Mouse (Mus musculus): ENCODE data around the gene Tmem164. TPM values are rescaled to one million over a fixed set of nuclear protein-coding genes. Genes with fewer than 3 reads are reported as not detected.

Tmem164 gene
- polyA plus RNA-seq, 1 experiment, result 14.5 TPM

DNA sequence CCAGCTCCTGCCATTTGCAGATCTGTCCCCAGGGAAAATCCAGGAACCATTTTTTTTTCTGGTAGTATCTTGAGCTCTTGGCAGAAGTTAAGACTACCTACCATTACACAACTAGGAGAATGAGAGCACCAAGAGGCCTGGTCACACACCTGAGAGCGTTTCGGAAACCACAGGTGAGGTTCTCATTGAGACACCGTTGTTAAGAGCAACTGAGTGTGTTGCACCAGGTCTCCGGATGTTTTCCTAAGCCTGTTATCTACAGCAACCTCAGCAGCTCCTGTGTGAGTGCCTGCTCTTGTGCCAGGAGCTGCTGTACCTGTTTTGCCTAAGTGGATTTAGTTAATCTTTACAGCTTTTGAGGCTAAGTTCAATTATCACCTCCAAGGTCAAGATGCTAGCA lies 92.5 kb downstream of the Tmem164 start:
- Histone ChIP-seq H3K79me2 (ENCODE audit: control insufficient read depth, insufficient read depth) (no peaks in the 10 kb centered on the region), H3ac (ENCODE audit: control insufficient read depth, insufficient read length) (no peak overlapping the region), H3K27me3 (ENCODE audit: control insufficient read depth, insufficient read depth, insufficient read length) (no peaks in the 10 kb centered on the region), H3K4me2 (ENCODE audit: low read depth) (no peak overlapping the region), H3K4me3 (no peak overlapping the region), H3K36me3 (ENCODE audit: control insufficient read depth, insufficient read depth) (no peaks in the 10 kb centered on the region)
- no peak for TF ChIP-seq USF1 (IDR thresholded peaks at IDR 0.05; ENCODE audit: low read depth)
- TF ChIP-seq TCF12 (IDR thresholded peaks at IDR 0.05; ENCODE audit: insufficient read depth, poor library complexity, severe bottlenecking), result no peak
- no peak for TF ChIP-seq MYOG (IDR thresholded peaks at IDR 0.05; ENCODE audit: control insufficient read depth in 1 of 3, insufficient read depth in 1 of 3, insufficient read length in 2 of 3, low read depth in 2 of 3)

- TF ChIP-seq POLR2AphosphoS2 (IDR thresholded peaks at IDR 0.05; ENCODE audit: insufficient read length, low read depth) (no peak), CEBPB (IDR thresholded peaks at IDR 0.05; ENCODE audit: insufficient read depth, poor library complexity, severe bottlenecking) (no peak), SRF (IDR thresholded peaks at IDR 0.05; ENCODE audit: control insufficient read depth, insufficient read length, low read depth) (no peak), MAX (IDR thresholded peaks at IDR 0.05; ENCODE audit: low read depth) (no peak), E2F4 (IDR thresholded peaks at IDR 0.05; ENCODE audit: insufficient read depth) (no peak), TCF3 (IDR thresholded peaks at IDR 0.05; ENCODE audit: insufficient read length, low read depth) (no peak), MYOG (IDR thresholded peaks at IDR 0.05; ENCODE audit: control insufficient read depth in 1 of 3, insufficient read depth in 1 of 3, insufficient read length in 2 of 3, low read depth in 2 of 3) (no peak)
- H3K4me3 ChIP-seq, result no peak overlapping the region
- no peaks in the 10 kb centered on the region for H3K79me2 ChIP-seq (ENCODE audit: control insufficient read depth, insufficient read depth)
- H3K27me3 ChIP-seq (ENCODE audit: control insufficient read depth, insufficient read depth, insufficient read length), result no peaks in the 10 kb centered on the region
- no peak overlapping the region for H3ac ChIP-seq (ENCODE audit: control insufficient read depth, insufficient read length)
- no peak overlapping the region for H3K4me2 ChIP-seq (ENCODE audit: low read depth)
- no peaks in the 10 kb centered on the region for H3K36me3 ChIP-seq (ENCODE audit: control insufficient read depth, insufficient read depth)
These were observed 94.9 kb downstream of the Tmem164 start for GRCm38 (mm10) chrX:142776131-142776530.

DNA sequence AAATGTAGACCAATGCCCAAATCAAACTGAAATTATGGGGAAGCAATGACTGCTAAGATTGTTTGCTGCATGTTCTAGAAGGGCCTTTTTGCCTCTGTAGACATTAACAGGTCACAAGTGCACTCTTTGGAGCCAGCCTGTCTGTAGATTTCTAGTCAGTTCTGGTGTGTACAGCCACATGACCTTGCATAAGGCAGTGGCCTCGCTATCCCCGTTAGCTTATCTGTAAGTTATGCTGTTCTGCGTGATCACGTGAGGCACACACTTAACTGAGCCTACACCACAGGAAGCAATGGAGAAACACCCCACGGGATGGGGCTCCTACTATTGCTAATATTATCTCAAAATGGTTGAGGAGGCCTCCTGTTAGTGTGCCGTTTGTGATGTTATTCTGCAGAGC lies 97.4 kb downstream of the Tmem164 start:
- H3K4me3 ChIP-seq, result no peak overlapping the region
- H3K79me2 ChIP-seq (ENCODE audit: control insufficient read depth, insufficient read depth), result no peaks in the 10 kb centered on the region
- no peak for TF ChIP-seq TCF3 (IDR thresholded peaks at IDR 0.05; ENCODE audit: insufficient read length, low read depth)
- no peak overlapping the region for H3K4me2 ChIP-seq (ENCODE audit: low read depth)
- H3K27me3 ChIP-seq (ENCODE audit: control insufficient read depth, insufficient read depth, insufficient read length), result no peaks in the 10 kb centered on the region
- no peak overlapping the region for H3ac ChIP-seq (ENCODE audit: control insufficient read depth, insufficient read length)
- H3K36me3 ChIP-seq (ENCODE audit: control insufficient read depth, insufficient read depth), result no peaks in the 10 kb centered on the region

DNA sequence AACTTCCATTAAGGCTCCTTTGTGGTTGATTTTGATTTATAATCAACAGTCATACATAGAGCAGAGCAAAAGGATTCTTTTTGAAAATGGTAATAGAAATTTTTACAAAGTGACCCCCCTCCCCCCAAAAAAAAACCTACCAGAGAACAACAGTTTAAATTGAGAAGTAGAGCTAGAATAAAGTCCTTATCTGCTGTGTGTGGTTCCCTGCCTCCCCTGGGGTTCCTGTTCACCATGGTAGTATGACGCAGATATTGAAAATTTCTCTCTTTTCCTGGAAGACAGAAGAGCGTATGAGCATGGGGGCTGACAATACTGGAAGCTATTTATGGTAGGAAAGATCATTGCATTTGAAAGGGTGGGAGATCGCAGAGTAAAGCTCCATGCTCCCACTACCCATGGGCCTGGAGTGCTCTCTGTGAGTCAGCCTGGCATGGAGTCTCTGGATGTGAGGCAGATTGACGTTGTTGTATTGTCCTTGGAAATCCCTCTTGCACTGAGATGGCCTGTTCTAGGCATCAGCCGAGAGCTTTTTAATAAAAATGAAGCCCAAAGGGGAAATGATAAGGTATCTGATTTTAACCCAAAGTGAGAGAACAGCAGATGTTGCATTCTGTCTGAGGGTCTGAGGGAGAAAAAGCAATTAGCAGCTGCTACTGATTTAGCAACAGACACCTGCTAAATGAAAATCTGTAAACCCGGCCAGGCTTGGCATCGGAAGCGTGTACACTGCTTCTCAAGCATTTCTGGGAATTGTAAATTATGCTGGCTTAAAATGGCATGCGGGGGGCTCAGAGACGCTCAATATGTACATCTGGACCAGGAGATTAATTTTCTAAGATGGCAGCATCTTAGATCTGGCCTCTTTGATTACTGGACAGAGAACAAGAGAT lies 105.2 kb downstream of the Tmem164 start:
- no peak for TF ChIP-seq TCF12 (IDR thresholded peaks at IDR 0.05; ENCODE audit: insufficient read depth, poor library complexity, severe bottlenecking)

GRCm38 (mm10) chrX:142792185-142792584 lies 111.0 kb downstream of the Tmem164 start:
- H3K79me2 ChIP-seq (ENCODE audit: control insufficient read depth, insufficient read depth), result no peaks in the 10 kb centered on the region
- H3K27me3 ChIP-seq (ENCODE audit: control insufficient read depth, insufficient read depth, insufficient read length), result no peaks in the 10 kb centered on the region
- no peak for TF ChIP-seq E2F4 (IDR thresholded peaks at IDR 0.05; ENCODE audit: insufficient read depth)
- TF ChIP-seq POLR2AphosphoS2 (IDR thresholded peaks at IDR 0.05; ENCODE audit: insufficient read length, low read depth), result no peak
- no peak for TF ChIP-seq SRF (IDR thresholded peaks at IDR 0.05; ENCODE audit: control insufficient read depth, insufficient read length, low read depth)
- no peak for TF ChIP-seq MYOD1 (IDR thresholded peaks at IDR 0.05; ENCODE audit: control insufficient read depth in 1 of 3, insufficient read length in 2 of 3, low read depth in 2 of 3)
- no peak for TF ChIP-seq USF1 (IDR thresholded peaks at IDR 0.05; ENCODE audit: low read depth)
- TF ChIP-seq CEBPB (IDR thresholded peaks at IDR 0.05; ENCODE audit: insufficient read depth, poor library complexity, severe bottlenecking), result no peak
- TF ChIP-seq MAX (IDR thresholded peaks at IDR 0.05; ENCODE audit: low read depth), result no peak
- TF ChIP-seq REST (IDR thresholded peaks at IDR 0.05; ENCODE audit: insufficient read depth, insufficient read length), result no peak
- TF ChIP-seq MYOG (IDR thresholded peaks at IDR 0.05; ENCODE audit: control insufficient read depth in 1 of 3, insufficient read depth in 1 of 3, insufficient read length in 2 of 3, low read depth in 2 of 3), result no peak
- no peak for TF ChIP-seq TCF3 (IDR thresholded peaks at IDR 0.05; ENCODE audit: insufficient read length, low read depth)
- no peak for TF ChIP-seq TCF12 (IDR thresholded peaks at IDR 0.05; ENCODE audit: insufficient read depth, poor library complexity, severe bottlenecking)
- TF ChIP-seq POLR2A (IDR thresholded peaks at IDR 0.05; ENCODE audit: insufficient read length, low read depth), result no peak
- H3K36me3 ChIP-seq (ENCODE audit: control insufficient read depth, insufficient read depth), result no peaks in the 10 kb centered on the region
- H3ac ChIP-seq (ENCODE audit: control insufficient read depth, insufficient read length), result no peak overlapping the region
- no peak overlapping the region for H3K4me3 ChIP-seq
- no peak overlapping the region for H3K4me2 ChIP-seq (ENCODE audit: low read depth)

More for the DNA sequence above, 105.2 kb downstream of the Tmem164 start:
- Histone ChIP-seq H3ac (ENCODE audit: control insufficient read depth, insufficient read length) (no peak overlapping the region), H3K79me2 (ENCODE audit: control insufficient read depth, insufficient read depth) (no peaks in the 10 kb centered on the region), H3K36me3 (ENCODE audit: control insufficient read depth, insufficient read depth) (no peaks in the 10 kb centered on the region), H3K4me2 (ENCODE audit: low read depth) (no peak overlapping the region), H3K4me3 (no peak overlapping the region), H3K27me3 (ENCODE audit: control insufficient read depth, insufficient read depth, insufficient read length) (no peaks in the 10 kb centered on the region)

All from myocyte (in vitro differentiated cells).